Mouse (Mus musculus) midbrain, embryonic 12.5 days (tissue): ENCODE measurements around the gene Trim39. TPM values are rescaled to one million over a fixed set of nuclear protein-coding genes. Genes with fewer than 3 reads are reported as not detected.

ENCODE experiments used
- polyA plus RNA-seq: library from polyadenylated mRNA; unstranded; fragments of >200 nt; fragmentation: Nextera tagmentation; extraction: Ambion mirVana; gene quantifications from 2 replicates; pipeline ENCODE4 v1.2.1, GENCODE M21; 2016

The Trim39 gene
- polyA plus RNA-seq, 1 experiment from 2014 or later = 27.4 TPM

Other genes starting within 250 kb of the Trim39 start
- 4.2 and 6.1 TPM in 2 replicates for gene H2-T23, start 239.4 kb downstream of the Trim39 start, polyA plus RNA-seq
- gene H2-T22, start 229.5 kb downstream of the Trim39 start, polyA plus RNA-seq = 6.4 and 6.8 TPM in 2 replicates
- gene Gm6034, start 229.3 kb downstream of the Trim39 start, polyA plus RNA-seq = not detected in 2 replicates
- gene Gm11127, start 213.9 kb downstream of the Trim39 start, polyA plus RNA-seq = not detected in 2 replicates
- gene Gm19684, start 150.6 kb downstream of the Trim39 start, polyA plus RNA-seq = not detected in 2 replicates
- not detected in 2 replicates for gene Gm7030, start 142.8 kb downstream of the Trim39 start, polyA plus RNA-seq
- gene Gm8909, start 103.7 kb downstream of the Trim39 start, polyA plus RNA-seq = not detected in 2 replicates
- gene H2-T3, start 82.0 kb downstream of the Trim39 start, polyA plus RNA-seq = not detected in 2 replicates
- gene Rpp21, start 14.2 kb downstream of the Trim39 start, polyA plus RNA-seq = 83.5 and 88.2 TPM in 2 replicates
- gene H2-M10.2, start 14.2 kb upstream of the Trim39 start, polyA plus RNA-seq = 0.27 and 0.37 TPM in 2 replicates
- not detected in 2 replicates for gene H2-M10.1, start 53.9 kb upstream of the Trim39 start, polyA plus RNA-seq
- not detected in 2 replicates for gene H2-M10.3, start 96.2 kb upstream of the Trim39 start, polyA plus RNA-seq
- not detected in 2 replicates for gene H2-M10.4, start 190.1 kb upstream of the Trim39 start, polyA plus RNA-seq